Mouse (Mus musculus): ENCODE data around the gene Syna. TPM values are rescaled to one million over a fixed set of nuclear protein-coding genes. Genes with fewer than 3 reads are reported as not detected.

The Syna gene
- total RNA-seq (2021): under 1 TPM in 1 of 2 experiments, not detected in 1; 0.21 TPM
- long read RNA-seq, experiment 1: 0 reads
- long read RNA-seq, experiment 2: 0 reads

DNA sequence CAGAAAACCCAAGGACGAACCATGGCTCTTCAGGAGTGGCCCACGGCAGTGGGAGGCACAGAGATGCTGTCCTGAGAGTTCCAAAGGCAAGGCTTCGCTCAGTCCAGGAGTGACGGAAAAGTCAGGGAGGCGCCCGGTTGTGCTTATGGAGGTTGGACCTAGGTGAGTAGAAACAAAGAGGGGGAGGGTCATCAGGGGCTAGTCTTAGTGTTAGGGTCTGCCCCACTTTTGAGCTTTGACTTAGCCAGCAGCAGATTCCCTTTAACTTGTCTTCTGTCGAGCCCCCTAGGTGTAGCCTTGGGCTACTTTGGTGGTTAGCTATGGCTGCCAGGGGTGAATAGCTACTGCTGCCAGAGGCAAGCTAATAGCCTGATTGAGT, at the start of gene Syna:
Gene Syna (minus strand): TSS at position 101 of the 379 bp plus-strand sequence.
- no peak for DNase-seq (ENCODE audit: low spot score in 2 of 2)

DNA sequence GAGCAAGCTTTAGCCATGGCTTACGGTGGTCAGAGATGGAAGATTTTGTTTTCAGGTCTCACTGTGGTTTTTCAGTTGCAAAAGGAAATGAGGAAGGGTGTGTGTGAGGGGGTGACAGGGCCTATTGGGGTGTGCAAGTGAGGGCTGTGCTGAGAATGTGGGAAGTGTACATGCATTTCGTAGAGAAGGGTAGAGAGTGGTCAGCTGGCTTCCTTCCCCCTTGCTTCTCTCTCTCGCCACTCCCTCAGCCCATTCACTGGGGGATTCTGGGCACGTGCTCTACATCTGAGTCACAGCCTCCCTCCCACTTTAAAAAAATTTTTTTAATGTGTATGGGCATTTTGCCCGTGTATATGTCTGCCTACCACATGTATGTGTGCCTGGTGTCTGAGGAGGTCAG, 47.1 kb upstream of the Syna start:
- no peak for DNase-seq (ENCODE audit: low spot score in 2 of 2)

DNA sequence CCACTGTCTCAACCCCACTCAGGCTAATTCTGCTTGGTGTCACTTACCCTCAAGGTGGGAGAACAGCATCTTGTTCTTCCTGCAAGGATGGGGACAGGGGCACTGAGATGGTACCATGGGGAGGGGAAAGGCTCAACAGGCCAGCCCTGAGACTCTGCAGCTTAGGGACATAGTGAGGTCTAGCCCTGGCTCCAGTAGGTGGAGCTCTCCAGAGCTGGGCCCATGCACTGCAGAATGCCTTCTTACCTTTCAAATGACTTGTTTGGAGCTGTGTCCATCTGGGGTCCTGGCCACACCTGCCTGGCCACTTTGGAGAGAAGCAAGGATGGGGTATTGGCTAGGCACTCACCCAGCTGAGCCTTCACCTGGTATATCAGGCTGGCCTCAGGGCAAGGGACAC, 46.3 kb upstream of the Syna start:
- DNase-seq (ENCODE audit: low spot score in 2 of 2): no peak

DNA sequence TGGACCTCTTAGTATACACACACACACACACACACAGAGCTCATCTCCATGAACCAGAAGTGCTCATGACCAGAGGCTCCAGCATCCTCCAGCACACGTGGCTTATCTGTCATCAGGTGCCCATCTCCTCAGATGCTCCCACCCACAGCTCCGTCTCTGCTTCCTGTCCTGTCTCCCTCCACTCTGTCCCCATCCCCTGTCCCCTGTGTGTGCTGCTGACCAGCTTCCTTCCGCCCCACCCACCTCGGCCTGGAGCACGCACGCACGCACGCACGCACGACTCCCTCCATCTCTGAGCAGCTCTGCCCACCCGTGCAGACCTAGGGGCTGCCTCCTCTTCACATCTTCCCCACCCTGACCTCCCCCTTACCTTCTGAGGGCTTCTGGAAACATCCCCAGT, 44.4 kb upstream of the Syna start:
- DNase-seq (ENCODE audit: low spot score in 2 of 2): no peak

DNA sequence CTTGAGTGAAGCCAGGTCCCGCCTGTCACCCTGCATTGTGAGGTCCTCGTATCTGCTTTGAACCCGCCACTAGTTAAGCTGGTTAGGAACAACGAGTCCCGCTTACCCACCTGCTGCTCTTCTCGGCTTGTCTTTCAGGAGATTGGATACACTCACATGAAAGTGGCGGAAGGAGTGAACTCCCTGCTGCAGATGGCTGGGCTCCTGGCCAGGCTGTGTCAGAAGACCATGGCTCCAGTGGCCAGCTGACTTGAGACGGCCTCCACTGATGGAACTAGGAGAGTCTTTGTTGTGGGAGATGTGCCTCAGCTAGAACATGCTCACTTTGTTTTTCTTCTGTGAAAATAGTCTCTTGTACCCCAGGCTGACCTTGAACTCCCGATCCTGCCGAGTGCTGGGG, 37.7 kb upstream of the Syna start:
- DNase-seq (ENCODE audit: low spot score in 2 of 2): no peak

DNA sequence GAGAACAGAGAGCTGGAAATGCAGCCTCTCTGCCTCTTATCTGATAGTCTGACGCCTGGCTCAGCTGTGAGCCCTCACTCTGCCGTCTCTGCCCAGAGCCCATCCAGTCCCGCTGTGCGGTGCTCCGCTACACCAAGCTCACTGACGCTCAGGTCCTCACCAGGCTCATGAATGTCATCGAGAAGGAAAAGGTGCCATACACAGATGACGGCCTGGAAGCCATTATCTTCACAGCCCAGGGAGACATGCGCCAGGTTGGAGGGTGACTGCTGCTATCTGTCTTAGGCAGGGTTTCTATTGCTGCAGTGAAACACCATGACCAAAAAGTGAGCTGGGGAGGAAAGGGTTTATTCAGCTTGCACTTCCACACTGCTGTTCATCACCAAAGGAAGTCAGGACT, 33.1 kb upstream of the Syna start:
- DNase-seq (ENCODE audit: low spot score in 2 of 2): no peak

DNA sequence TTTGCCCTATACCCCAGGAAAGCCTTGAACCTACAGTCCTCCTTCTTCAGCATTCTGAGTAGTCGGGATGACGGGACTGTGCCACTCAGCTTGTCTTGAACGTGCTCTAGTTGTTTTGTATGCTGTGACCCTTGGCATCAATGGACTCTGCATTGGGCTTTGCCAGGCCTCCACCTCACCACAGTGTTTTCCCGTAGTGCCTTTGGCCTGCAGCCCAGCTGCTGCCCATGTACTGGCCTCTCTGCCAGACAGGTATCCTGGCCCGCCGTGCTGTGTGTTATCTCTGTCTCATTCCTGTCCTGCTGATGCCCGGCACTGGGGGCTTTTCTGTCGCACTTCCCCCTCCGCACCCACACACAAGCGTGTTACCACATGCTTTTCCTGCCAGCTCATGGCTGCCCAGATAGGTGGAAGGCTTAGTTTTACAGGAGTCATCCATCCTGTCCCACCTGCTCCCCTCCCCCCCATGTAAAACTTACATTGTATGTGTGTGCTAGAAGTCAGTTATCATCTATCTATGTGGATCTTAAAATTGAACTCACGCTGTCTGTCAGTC, 32.1 kb upstream of the Syna start:
- DNase-seq (ENCODE audit: low spot score in 2 of 2): no peak

DNA sequence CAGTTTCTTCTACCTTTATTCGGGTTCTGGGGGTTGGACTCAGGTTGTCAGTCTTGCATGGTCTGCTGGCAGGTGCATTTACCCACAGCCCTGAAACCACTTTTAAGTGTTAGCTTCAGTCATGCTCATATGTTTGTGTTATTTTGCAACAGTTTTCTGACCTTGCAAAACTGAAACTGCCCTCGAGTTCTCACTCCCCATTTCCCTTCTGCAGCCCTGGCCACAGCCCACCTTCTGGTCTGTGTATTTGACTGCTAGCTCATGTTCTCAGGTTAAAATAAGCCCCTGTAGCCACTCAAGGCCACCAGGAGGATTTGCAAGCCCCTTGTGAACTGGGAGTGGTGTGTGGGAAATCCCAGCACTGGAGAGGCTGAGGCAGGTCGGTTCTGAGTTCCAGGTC, 29.9 kb upstream of the Syna start:
- DNase-seq (ENCODE audit: low spot score in 2 of 2): no peak

DNA sequence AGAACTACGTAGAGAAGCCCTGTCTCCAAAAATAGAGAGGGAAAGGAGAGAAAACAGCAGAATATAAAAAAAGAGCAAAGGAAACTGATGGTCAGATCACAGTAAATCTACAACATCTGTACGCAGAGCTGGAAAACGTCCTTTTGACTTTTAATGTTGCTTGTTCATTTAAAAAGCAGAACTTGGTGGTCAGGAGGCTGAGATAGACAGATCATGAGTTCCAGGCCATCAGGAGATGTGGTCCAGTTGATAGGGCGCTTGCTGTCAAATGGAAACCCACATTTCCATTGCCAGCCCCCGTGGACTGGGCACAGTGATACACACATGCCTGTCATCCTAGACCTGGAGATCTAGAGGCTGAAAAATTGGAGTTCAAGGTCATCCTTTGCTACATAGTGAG, 24.8 kb upstream of the Syna start:
- no peak for DNase-seq (ENCODE audit: low spot score in 2 of 2)

DNA sequence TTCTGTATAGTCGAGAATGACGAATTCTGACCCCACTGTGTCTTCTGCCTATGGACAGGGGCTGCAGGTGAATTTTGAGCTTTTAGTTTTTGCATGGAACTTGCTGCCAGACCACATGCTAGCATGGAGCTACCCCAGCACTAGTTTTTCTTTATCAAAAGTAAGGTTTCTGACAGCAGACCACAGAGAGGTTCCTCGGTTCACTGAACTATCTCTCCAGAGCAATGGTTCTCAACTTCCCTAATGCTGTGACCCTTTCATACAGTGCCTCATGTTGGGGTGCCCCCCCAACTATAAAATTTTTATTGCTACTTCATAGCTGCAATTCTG, 23.9 kb upstream of the Syna start:
- DNase-seq (ENCODE audit: low spot score in 2 of 2): no peak

DNA sequence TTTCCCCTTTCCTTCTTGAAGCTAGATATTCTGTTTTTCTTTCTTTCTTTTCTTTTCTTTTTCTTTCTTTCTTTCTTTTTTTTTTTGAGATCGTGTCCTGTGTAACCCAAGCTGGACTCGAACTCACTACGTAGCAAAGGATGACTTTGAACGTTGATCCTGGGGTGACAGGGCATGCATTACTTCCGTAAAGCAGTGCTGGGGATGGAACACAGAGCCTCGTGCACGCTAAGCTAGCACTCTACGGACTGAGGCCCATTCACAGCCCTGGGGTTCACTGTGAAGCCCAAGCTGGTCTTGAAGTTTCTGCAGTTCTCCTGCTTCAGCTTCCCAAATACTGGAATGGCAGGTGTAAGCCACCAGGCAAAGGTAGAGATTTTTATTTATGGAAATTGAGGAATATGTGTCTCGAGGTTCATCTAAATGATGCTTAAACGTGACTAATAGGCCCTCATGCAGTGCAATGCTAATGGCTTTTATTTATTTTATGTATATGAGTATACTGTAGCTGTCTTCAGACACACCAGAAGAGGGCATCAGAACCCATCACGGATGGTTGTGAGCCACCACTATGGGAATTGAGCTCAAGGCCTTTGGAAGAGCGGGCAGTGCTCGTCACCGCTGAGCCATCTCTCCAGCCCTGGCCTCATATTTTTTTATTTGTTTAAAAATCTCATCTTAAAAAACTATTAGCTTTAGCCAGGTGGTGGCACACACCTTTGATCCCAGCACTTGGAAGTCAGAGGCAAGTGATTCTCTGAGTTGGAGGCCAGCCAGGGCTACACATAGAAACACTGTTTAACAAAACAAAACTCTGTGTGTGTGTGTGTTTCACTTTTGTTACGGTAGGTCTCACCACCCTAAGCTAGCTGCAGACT, 23.3 kb upstream of the Syna start:
- DNase-seq (ENCODE audit: low spot score in 2 of 2): no peak

DNA sequence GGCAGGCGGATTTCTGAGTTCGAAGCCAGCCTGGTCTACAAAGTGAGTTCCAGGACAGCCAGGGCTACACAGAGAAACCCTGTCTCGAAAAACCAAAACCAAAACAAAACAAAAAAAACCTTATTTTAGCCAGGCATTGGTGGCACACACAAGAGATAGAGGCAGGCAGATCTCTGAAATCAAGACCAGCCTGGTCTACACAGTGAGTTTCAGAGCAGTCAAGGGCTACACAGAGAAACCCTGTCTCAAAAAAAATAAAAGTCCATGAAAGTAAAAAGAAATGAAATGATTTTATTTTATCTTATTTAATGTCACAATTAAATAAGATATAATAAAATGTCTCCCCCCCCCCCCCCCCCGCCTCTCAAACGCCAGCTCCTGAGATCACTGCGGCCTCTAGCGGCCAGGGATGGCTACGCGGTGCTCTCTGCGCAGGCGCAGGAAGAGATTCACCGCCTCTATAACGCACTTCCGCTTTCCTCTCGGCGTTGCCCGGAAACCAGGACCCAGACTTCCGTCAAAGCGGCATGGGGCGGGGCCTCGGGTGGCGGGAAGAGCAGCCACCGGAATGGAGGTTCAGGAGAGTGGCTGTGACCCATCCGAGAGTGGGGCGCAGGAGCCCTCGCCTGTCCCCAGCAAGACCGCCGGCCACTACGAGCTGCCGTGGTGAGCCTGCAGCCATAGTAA, 22.4 kb upstream of the Syna start:
- peak; percentile 98 to 99 for DNase-seq (ENCODE audit: low spot score in 2 of 2)

DNA sequence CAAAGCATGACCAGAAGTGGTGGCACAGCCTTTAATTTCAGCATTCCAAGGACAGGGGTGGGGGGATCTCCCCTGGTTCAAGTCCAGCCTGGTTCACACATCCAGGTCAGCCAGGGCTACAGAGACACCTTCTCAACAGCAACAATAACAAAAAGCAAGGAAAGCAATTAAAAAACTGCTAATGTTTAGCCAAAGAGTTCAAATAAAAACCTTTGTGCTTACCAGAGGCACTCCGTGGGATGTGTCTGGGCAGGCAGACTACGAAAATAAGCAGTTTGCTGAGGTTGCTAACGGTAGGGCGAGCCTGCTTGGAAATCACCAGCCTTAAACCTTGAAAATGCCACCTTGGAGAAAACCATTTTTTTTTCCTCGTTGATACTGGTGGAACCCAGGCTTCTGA, 21.2 kb upstream of the Syna start, which contains the start of gene Rfc2:
Gene Rfc2 (plus strand): TSS at position 221 of the 400 bp plus-strand sequence.
- DNase-seq (ENCODE audit: low spot score in 2 of 2): no peak

DNA sequence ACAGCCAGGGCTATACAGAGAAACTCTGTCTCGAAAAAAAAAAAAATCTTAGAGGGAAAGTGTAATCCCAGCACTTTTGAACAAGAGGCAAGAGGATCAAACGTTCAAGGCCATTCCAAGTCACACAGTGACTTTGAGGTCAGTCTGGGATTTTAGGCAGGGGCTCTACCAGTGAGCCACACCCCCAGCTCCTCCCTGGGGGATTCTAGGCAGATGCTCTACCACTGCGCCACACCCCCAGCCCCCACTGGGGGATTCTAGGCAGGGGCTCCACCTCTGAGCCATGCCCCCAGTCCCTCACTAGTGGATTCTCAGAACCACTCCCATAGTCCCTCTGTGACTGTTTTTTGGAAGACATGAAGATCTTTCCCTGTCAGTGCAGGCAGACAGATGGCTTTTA, 19.2 kb upstream of the Syna start:
- DNase-seq (ENCODE audit: low spot score in 2 of 2): no peak

DNA sequence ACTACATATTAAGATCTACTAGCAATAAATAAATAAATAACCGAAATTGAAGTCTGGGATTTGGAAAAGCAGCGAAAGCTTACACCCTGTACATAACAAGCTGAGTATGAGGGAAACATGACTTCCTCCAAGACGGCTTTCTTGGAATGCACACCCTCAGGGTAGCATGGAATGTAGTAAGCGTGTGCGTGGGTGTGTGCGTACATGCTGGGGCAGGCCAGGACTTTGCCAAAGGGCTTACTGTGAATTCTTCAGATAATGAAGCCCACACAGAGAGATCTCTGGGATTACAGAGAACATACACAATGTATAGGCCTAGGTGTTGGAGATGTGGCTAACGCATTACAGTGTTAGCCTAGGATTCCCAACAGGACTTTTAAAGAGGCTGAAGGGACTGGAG, 17.6 kb upstream of the Syna start:
- DNase-seq (ENCODE audit: low spot score in 2 of 2): no peak

DNA sequence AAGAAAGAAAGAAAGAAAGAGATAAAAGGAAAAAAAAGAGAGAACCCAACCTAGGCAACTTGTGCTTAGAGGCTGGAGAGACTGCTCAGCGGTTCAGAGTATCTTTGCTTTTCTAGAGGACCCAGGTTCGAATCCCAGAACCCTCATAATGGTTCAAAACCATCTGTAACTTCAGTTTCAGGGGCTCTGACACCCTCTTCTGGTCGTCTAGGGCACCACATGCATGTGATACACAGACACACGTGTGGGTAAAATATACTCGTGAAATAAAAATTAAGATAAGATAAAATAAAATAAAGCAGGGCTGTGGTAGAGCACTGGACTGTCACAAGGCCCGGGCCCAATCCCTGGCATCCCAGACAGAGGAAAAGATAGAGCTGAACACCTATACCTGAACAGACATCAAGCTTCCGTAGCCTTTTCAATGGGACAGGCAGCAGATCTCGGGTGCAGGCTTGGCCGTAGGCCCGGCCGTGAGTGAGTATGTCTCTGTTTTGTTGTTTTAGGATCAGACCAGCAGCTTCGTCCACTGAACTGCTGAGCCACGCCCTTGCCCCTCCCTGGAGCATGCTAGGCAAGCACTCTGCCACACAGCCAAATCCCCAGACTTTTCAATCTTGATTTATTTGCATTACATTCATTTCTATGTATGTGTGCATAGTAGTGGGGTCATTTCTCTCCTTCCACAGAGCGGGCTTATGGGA, 16.7 kb upstream of the Syna start:
- no peak for DNase-seq (ENCODE audit: low spot score in 2 of 2)

DNA sequence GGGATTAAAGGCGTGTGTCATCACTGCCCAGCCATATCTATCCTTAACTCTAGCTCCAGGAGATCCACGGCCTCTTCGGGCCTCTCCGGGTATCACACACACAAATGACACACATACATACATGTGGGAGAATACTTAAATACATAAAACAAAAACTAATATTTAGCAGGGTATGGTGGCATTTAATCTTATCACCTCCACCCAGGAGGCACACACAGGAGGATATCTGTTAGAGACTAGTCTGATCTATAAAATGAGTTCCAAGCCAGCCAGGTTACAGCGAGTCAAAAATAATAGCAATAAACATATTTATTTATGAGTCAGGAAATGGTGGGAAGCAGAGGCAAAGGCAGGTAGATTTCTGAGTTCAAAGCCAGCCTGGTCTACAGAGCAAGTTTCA, 15.9 kb upstream of the Syna start:
- no peak for DNase-seq (ENCODE audit: low spot score in 2 of 2)

DNA sequence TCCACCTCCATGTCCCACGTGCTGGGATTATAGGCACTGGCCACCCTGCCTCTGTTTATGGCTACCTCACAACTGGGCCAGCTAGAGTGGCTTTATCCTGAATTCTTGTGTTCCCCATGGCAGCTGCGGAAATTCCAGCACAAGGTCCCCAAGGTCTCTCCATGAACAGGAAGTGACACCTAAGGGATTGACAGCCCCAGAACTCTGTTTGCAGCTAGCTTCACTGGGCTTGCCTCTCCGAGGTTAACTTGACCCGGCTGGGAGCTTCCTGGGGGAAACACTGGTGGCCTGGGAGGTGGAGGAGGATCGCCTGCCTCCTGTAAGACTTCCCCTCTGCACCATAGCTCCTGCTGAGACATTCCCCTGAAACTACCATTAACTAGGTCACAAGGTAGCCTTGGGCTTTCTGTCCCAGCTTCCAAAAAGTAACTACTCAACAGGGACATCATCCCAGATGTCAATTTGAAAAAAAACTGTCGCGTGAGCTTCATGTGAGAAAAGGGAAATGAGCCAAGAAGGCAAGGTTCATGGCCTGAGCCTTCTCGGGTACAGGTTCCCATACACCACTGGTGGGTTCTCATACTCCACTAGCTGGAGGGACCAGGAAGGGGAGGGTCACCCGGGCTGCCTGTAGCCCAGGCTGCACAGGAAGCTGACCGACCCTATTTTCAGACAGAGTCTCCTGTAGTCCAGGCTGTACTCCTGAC, 12.7 kb upstream of the Syna start:
- no peak for DNase-seq (ENCODE audit: low spot score in 2 of 2)

DNA sequence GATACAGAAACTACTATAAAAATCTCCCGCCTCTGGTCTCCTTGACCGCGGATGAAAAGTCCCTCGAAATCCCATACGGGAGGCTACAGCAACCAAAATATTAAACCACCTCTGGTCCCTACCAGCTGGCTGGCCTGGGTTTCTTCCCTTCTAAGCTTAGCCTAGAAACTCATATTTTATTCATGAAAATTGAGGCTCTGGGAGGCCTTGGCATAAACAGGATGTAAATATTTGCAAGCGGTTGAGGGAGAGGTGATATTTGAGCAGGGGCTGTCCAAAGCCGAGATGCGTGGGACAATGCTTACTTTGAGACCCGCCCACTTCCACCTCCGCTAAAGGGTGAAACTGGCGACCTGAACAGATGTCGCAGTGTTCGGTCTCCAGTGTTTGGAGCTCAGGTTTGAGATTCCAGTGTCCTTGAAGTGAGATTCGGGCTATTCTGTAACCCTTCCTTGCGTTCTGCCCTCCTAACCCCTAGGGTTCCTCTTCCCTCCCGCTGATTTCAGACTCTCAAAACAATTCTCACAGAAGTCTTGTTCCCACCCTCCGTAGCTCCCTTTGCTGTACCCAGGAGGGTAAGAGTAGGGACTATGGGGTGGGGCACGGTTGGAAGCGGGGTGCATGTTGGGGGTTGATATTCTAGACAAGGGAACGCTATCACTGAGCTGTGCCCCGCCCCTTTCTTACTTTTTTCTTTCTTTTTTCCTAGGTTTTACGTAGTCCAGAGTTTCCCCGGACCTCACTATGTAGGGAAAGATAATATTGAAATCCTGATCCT, 11.9 kb upstream of the Syna start:
- peak; percentile 44 to 61 for DNase-seq (ENCODE audit: low spot score in 2 of 2)

DNA sequence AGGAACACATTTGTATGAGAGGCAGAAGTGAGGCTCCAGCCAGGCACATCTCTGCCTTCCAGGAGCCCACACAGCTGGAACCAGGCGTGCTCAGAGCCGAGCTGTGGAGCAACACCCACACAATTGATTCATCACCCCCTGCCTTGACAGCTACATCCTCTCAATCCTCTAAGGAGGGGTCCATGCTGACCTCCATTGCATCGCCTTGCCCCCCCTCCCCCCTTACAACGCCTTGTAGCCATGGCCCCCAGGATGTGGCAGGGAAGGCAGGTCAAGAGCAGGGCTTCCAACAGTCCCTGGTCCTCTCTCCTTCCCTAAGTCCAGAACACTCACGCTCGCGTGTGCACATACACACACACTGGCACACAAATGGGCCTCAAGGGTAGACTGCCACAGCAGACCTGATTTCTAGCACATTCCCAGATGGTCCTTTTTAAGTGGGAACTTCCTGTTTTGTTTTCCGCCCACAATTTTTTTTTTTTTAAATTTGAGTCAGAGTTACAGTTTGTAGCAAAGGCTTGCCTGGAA, 9.1 kb upstream of the Syna start:
- DNase-seq (ENCODE audit: low spot score in 2 of 2): no peak

Measured in left cerebral cortex, adult 18-20 months (tissue).